Mouse (Mus musculus) CH12.LX (cell line): ENCODE data around the gene Mrps25.

Experiments used
- CTCF ChIP-seq, 2 experiments: IDR thresholded peaks in 1 of 2; conservative IDR thresholded peaks in 1 of 2; 2 replicates each; pipeline ENCODE4 v1.5.1; 2011 to 2012; ENCODE audit warnings: low read depth in 2 of 2, low read length in 2 of 2, improper control_type of control experiment in 1 of 2, inconsistent platforms in 1 of 2, mild to moderate bottlenecking in 1 of 2, moderate library complexity in 1 of 2
- E2F4 ChIP-seq: IDR thresholded peaks from 2 replicates; pipeline ENCODE4 v1.6.1; 2011; ENCODE audit warnings: low read depth, low read length, improper control_type of control experiment; ENCODE audit not compliant: insufficient replicate concordance
- ELF1 ChIP-seq: IDR thresholded peaks from 2 replicates; pipeline ENCODE4 v1.6.1; 2014; ENCODE audit warnings: low read depth, mild to moderate bottlenecking, inconsistent platforms, low read length, improper control_type of control experiment
- KAT2A ChIP-seq: IDR thresholded peaks from 2 replicates; pipeline ENCODE4 v1.6.1; 2012; ENCODE audit warnings: low read length, improper control_type of control experiment, inconsistent platforms; ENCODE audit not compliant: insufficient replicate concordance
- MYC ChIP-seq: IDR thresholded peaks from 2 replicates; pipeline ENCODE4 v1.6.1; 2011; ENCODE audit warnings: low read depth, mild to moderate bottlenecking, improper control_type of control experiment, low read length
- NELFE ChIP-seq: IDR thresholded peaks from 2 replicates; pipeline ENCODE4 v1.6.1; 2011; ENCODE audit warnings: low read depth, low read length, improper control_type of control experiment
- POLR2A ChIP-seq: IDR thresholded peaks from 2 replicates; pipeline ENCODE4 v1.6.1; 2011; ENCODE audit warnings: low read depth, mild to moderate bottlenecking, improper control_type of control experiment, low read length
- POLR2AphosphoS2 ChIP-seq: IDR thresholded peaks from 2 replicates; pipeline ENCODE4 v1.6.1; 2011; ENCODE audit warnings: low read depth, low read length, improper control_type of control experiment
- SMC3 ChIP-seq: IDR thresholded peaks from 2 replicates; pipeline ENCODE4 v1.6.1; 2011; ENCODE audit warnings: low read depth, low read length, improper control_type of control experiment
- TBP ChIP-seq: conservative IDR thresholded peaks from 2 replicates; pipeline ENCODE4 v1.6.1; 2011; ENCODE audit warnings: low read depth, low read length, improper control_type of control experiment
- USF1 ChIP-seq: IDR thresholded peaks from 2 replicates; pipeline ENCODE4 v1.6.1; 2014; ENCODE audit warnings: low read depth, mild to moderate bottlenecking, inconsistent platforms, low read length, improper control_type of control experiment
- USF2 ChIP-seq: conservative IDR thresholded peaks from 2 replicates; pipeline ENCODE4 v1.6.1; 2011; ENCODE audit warnings: low read depth, low read length, improper control_type of control experiment
- ZC3H11A ChIP-seq: IDR thresholded peaks from 2 replicates; pipeline ENCODE4 v1.6.1; 2012; ENCODE audit warnings: low read depth, mild to moderate bottlenecking, inconsistent platforms, low read length, improper control_type of control experiment
- ZNF384 ChIP-seq: IDR thresholded peaks from 2 replicates; pipeline ENCODE4 v1.6.1; 2012; ENCODE audit warnings: low read depth, low read length, improper control_type of control experiment, inconsistent platforms

DNA sequence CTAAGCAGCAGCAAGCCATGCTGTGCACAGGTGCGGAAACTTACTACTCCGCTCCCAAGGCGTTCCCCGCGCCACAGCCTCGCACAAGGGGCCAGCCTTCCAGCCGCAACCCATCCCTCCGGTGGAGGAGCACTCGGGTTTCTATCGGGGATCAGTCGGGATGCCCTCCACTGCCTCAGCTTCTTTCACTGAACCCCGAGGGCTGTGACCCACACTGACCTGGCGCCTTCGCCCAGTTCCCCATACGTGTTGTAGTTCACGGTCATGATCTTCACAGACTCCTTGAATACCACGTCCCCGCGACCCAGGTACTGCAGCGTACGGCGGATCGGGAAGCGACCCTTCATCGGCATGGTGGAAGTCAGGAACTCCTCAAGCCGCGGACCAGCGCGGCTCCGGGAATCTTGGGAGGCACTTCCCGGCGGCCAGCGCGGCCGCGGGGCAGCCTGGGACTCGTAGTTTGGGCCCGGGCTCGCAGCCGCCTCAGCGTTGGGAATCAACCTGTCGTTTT is at the start of gene Mrps25:
- no peak for TF ChIP-seq SMC3
- TF ChIP-seq NELFE = peak; percentile 54; the same call in 1 of the 2 replicates
- no peak for TF ChIP-seq POLR2AphosphoS2
- TF ChIP-seq USF2 = no peak
- peak; percentile 95; the same call in 1 of the 2 replicates for TF ChIP-seq KAT2A
- 0 out of 2 replicates have a peak, but pooled peaks have one; percentile 10 for TF ChIP-seq TBP
- no peak for TF ChIP-seq MYC
- no peak for TF ChIP-seq CTCF (conservative IDR thresholded peaks at IDR 0.05 in 1 of 2, IDR thresholded peaks at IDR 0.05 in 1 of 2; ENCODE audit: low read depth in 2 of 2, low read length in 2 of 2)
- TF ChIP-seq ELF1 = peak; percentile 74
- peak; percentile 85 for TF ChIP-seq POLR2A
- no peak for TF ChIP-seq USF1
- TF ChIP-seq ZNF384 = no peak
- no peak for TF ChIP-seq E2F4
- no peak for TF ChIP-seq ZC3H11A
